Mouse (Mus musculus) liver, embryonic 11.5 days (tissue): Measurements from ENCODE around the gene Cyp11a1. TPM values are rescaled to one million over a fixed set of nuclear protein-coding genes. Genes with fewer than 3 reads are reported as not detected.

Experiments used
- ATAC-seq: fragments of 200-750 bp; cut with Nextera tagmentation; replicated peaks from 2 replicates; pipeline ENCODE4 v1.8.0; 2017; ENCODE audit warnings: moderate number of reproducible peaks, mild to moderate bottlenecking, moderate TSS enrichment, moderate library complexity; ENCODE audit not compliant: low FRiP score
- DNase-seq: peaks from one replicate; pipeline ENCODE4 v3.0.0-alpha.2; 2017; ENCODE audit warnings: low spot score
- H3K27ac ChIP-seq: fragments of 300-500 bp; sonication (generic); 2 replicates; pipeline ENCODE4 v1.5.1; 2014; ENCODE audit warnings: mild to moderate bottlenecking, low read depth, low read length, control low read depth
- H3K27me3 ChIP-seq: fragments of 300-500 bp; sonication (generic); replicated peaks from 2 replicates; pipeline ENCODE4 v1.6.1; 2014; ENCODE audit warnings: low read length, mixed read lengths; ENCODE audit not compliant: control insufficient read depth, insufficient read depth
- H3K36me3 ChIP-seq: fragments of 300-500 bp; sonication (generic); 2 replicates; pipeline ENCODE4 v1.6.1; 2014; ENCODE audit warnings: mild to moderate bottlenecking, low read length, moderate library complexity, mixed read lengths; ENCODE audit not compliant: control insufficient read depth, insufficient read depth
- H3K4me1 ChIP-seq: fragments of 300-500 bp; sonication (generic); replicated peaks from 2 replicates; pipeline ENCODE4 v1.6.1; 2014; ENCODE audit warnings: low read length, mixed read lengths; ENCODE audit not compliant: control insufficient read depth, insufficient read depth
- H3K4me2 ChIP-seq: fragments of 300-500 bp; sonication (generic); 2 replicates; pipeline ENCODE4 v1.6.1; 2014; ENCODE audit warnings: mild to moderate bottlenecking, control low read depth, moderate library complexity
- H3K4me3 ChIP-seq: fragments of 300-500 bp; sonication (generic); 2 replicates; pipeline ENCODE4 v1.5.1; 2014; ENCODE audit warnings: low read depth, low read length, control low read depth
- H3K9ac ChIP-seq: fragments of 300-500 bp; sonication (generic); 2 replicates; pipeline ENCODE4 v1.6.1; 2014; ENCODE audit warnings: low read depth, low read length, control low read depth
- H3K9me3 ChIP-seq: fragments of 300-500 bp; sonication (generic); 2 replicates; pipeline ENCODE4 v1.6.1; 2016; ENCODE audit warnings: low read length, inconsistent platforms, mixed read lengths; ENCODE audit not compliant: control insufficient read depth
- WGBS: fragments of 180-500 bp; shearing (Covaris S2); extraction: QIAGEN DNeasy Blood & Tissue Kit; methylation state at CpG from one replicate; pipeline ENCODE4 v1.1.7; 2014; 5-methylcytosine and 5-hydroxymethylcytosine counted together
- polyA plus RNA-seq: library from polyadenylated mRNA; unstranded; fragments of >200 nt; fragmentation: Nextera tagmentation; extraction: Ambion mirVana; gene quantifications from 2 replicates; pipeline ENCODE4 v1.2.1, GENCODE M21; 2014

Gene Cyp11a1
- polyA plus RNA-seq, 1 experiment from 2014 or later: not detected

DNA sequence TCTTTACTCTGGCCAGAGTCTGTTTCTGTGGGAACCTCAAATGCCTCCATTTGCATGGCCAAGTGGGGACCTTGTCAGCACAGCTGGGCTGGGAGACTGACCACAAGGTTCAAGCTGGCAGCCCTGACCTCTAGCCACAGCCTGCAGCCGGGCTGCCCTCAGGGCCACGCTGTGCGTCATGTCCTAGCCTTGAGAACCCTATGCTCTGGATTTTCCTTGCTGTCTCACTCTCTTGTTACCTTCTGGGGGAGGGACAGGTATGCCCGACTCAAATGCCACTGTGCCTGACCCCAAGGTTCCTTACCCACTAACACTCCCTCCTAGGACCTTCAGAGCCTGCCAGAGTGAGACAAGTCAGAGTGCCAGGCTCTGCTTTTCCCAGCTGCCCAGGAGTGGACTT, 30.8 kb downstream of the Cyp11a1 start:
- no peak for DNase-seq
- Histone ChIP-seq H3K27me3 (peaks cover 23% of the 10 kb centered on the region), H3K36me3 (no peaks in the 10 kb centered on the region), H3K9me3 (no peaks in the 10 kb centered on the region), H3K9ac (no peak overlapping the region), H3K4me2 (no peak overlapping the region), H3K4me3 (no peak overlapping the region), H3K27ac (no peak overlapping the region), H3K4me1 (no peaks in the 10 kb centered on the region)
- WGBS: 48% methylated on average over 4 of the region's 4 CpGs
- ATAC-seq: no peak

- no peak overlapping the region for H3K4me3 ChIP-seq
- WGBS: 35% methylated on average over 19 of the region's 19 CpGs
- no peaks in the 10 kb centered on the region for H3K9me3 ChIP-seq
- no peaks in the 10 kb centered on the region for H3K4me1 ChIP-seq
- DNase-seq: peak; percentile 51
- no peak overlapping the region for H3K4me2 ChIP-seq
- H3K27me3 ChIP-seq: peaks cover 25% of the 10 kb centered on the region
- ATAC-seq: no peak; the same call in 1 of the 2 replicates
- H3K36me3 ChIP-seq: no peaks in the 10 kb centered on the region
- H3K9ac ChIP-seq: no peak overlapping the region
- no peak overlapping the region for H3K27ac ChIP-seq
Observed at GRCm38 (mm10) chr9:58038500-58039168, 32.4 kb downstream of the Cyp11a1 start.

DNA sequence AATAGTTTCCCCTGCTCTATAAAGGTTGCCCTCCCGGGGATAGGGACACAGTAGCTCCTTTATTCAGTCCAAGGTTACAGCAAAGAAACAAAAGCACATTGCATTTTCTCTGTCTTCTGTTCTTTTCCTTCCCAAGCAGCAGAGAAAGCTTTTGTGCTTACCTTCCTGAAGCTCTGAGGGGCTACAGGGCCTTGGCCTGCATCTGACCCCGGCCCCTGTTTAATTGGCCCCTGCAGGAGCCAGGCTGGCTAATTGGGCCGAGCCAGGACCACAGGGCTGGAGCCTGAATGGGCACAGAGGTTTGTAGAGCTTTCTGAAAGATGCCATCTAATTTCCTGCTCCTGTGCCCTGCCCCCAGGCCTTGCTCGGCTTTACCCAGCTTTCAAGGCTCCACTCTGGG, 34.8 kb downstream of the Cyp11a1 start:
- DNase-seq (no peak), ATAC-seq (no peak)
- H3K4me1 ChIP-seq: peaks cover 4% of the 10 kb centered on the region
- no peak overlapping the region for H3K27ac ChIP-seq
- 54% methylated on average over 4 of the region's 4 CpGs for WGBS
- H3K9me3 ChIP-seq: no peaks in the 10 kb centered on the region
- H3K36me3 ChIP-seq: no peaks in the 10 kb centered on the region
- H3K4me2 ChIP-seq: no peak overlapping the region
- peaks cover 33% of the 10 kb centered on the region for H3K27me3 ChIP-seq
- H3K9ac ChIP-seq: no peak overlapping the region
- no peak overlapping the region for H3K4me3 ChIP-seq

DNA sequence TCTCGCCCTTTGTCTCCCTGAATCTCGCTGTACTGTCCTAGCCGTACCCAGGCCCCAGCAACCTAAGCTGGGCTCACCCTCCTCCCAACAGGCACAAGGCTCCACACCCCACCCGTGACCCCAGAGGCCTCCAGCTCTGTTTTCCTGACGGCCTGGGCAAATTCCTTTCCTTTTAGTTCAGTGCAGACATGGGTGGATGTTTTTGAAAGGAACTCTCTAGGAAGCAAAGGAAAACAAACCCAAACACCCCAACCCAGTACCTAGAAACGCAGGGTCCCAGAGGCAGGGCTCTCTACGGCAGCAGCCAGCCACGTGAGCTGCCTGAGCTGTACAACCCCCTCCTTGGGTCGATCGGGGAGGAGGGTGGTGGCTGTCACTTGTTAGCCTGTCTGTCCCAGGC, 36.2 kb downstream of the Cyp11a1 start:
- H3K27me3 ChIP-seq: peaks cover 29% of the 10 kb centered on the region
- 41% methylated on average over 10 of the region's 10 CpGs for WGBS
- no peak overlapping the region for H3K27ac ChIP-seq
- ATAC-seq (no peak), DNase-seq (no peak)
- peaks cover 4% of the 10 kb centered on the region for H3K4me1 ChIP-seq
- no peak overlapping the region for H3K4me3 ChIP-seq
- H3K4me2 ChIP-seq: no peak overlapping the region
- no peak overlapping the region for H3K9ac ChIP-seq
- no peaks in the 10 kb centered on the region for H3K9me3 ChIP-seq
- no peaks in the 10 kb centered on the region for H3K36me3 ChIP-seq

DNA sequence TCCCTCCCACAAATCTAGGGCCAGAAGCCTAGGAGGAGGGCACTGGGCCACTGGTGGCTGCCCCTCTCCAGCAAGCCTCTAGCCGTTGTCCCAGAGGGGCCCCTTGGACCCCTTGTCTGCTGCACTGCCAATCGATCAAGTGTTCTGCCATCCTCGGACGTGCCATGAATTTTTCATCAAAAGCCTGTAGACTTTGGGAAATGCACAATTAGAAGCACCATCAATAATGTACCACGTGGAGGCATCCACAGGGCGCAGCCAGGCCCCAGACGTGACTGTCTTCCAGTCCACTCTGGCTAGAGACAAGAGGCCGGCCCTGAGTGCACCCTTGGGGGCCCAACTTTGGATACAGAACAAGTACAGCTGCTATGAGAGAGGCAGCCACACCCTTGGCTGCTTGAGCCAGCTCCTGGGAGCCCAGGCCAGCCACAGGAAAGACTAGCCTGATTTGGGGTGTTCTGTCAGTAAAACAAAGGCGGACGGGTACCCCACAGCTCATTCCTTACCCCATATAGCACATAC, 37.3 kb downstream of the Cyp11a1 start:
- H3K4me3 ChIP-seq: no peak overlapping the region
- no peaks in the 10 kb centered on the region for H3K36me3 ChIP-seq
- no peaks in the 10 kb centered on the region for H3K9me3 ChIP-seq
- WGBS: 80% methylated on average over 10 of the region's 10 CpGs
- H3K4me1 ChIP-seq: peaks cover 4% of the 10 kb centered on the region
- no peak overlapping the region for H3K27ac ChIP-seq
- H3K9ac ChIP-seq: no peak overlapping the region
- no peak for DNase-seq
- H3K27me3 ChIP-seq: peaks cover 20% of the 10 kb centered on the region
- no peak overlapping the region for H3K4me2 ChIP-seq
- ATAC-seq: no peak

DNA sequence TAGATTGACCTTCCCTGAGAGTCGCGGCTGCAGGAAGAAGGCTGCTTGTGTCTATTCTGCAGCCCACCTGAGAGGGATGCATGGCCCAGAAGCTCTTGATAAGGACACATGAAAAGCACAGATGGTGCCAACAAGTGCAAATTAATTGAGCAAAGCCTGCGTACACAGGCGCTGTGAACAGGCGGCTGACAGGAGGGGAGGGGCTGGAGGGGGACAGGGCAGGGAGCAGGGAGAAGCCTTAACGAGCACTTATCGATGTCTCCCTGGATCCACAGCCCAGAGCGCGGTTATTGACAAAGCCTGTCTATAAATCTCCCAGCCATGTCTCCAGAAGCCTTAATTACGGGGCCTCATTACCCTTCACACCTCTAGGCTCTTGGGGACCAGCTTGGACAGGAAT, 38.6 kb downstream of the Cyp11a1 start:
- no peak overlapping the region for H3K27ac ChIP-seq
- no peaks in the 10 kb centered on the region for H3K9me3 ChIP-seq
- H3K4me2 ChIP-seq: no peak overlapping the region
- no peak overlapping the region for H3K9ac ChIP-seq
- no peak for DNase-seq
- no peaks in the 10 kb centered on the region for H3K36me3 ChIP-seq
- no peak for ATAC-seq
- peaks cover 18% of the 10 kb centered on the region for H3K27me3 ChIP-seq
- 37% methylated on average over 10 of the region's 10 CpGs for WGBS
- H3K4me3 ChIP-seq: no peak overlapping the region
- H3K4me1 ChIP-seq: peaks cover 4% of the 10 kb centered on the region

GRCm38 (mm10) chr9:58045646-58046045, 39.4 kb downstream of the Cyp11a1 start:
- Histone ChIP-seq H3K9ac (no peak overlapping the region), H3K4me2 (no peak overlapping the region), H3K9me3 (no peaks in the 10 kb centered on the region), H3K36me3 (no peaks in the 10 kb centered on the region), H3K27ac (no peak overlapping the region), H3K27me3 (peaks cover 24% of the 10 kb centered on the region), H3K4me3 (no peak overlapping the region), H3K4me1 (peaks cover 4% of the 10 kb centered on the region)
- WGBS: 37% methylated on average over 4 of the region's 4 CpGs
- DNase-seq (no peak), ATAC-seq (no peak)

DNA sequence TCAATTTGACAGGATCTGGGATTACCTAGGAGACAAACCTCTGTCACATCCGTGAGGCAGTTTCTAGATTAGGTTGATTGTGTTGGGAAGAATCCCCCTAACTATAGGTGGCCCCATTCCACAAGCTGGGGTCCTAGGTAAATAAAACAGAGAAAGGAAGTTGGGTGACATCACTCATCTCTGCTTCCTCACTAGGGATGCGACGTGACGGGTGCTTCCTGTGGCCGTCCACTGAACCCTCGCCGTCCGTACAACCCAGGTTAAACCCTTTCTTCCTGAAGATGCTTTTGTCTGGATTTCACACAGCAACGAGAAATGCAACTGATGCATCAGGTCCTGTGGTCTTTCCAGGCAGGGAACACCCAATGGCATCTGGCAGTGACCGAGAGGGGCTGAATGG, 40.9 kb downstream of the Cyp11a1 start:
- no peak overlapping the region for H3K9ac ChIP-seq
- peaks cover 26% of the 10 kb centered on the region for H3K27me3 ChIP-seq
- no peak for DNase-seq
- H3K36me3 ChIP-seq: no peaks in the 10 kb centered on the region
- H3K4me3 ChIP-seq: no peak overlapping the region
- H3K4me1 ChIP-seq: peaks cover 4% of the 10 kb centered on the region
- H3K9me3 ChIP-seq: no peaks in the 10 kb centered on the region
- no peak overlapping the region for H3K4me2 ChIP-seq
- H3K27ac ChIP-seq: no peak overlapping the region
- 33% methylated on average over 10 of the region's 10 CpGs for WGBS
- no peak for ATAC-seq

- no peaks in the 10 kb centered on the region for H3K9me3 ChIP-seq
- 36% methylated on average over 6 of the region's 6 CpGs for WGBS
- DNase-seq (no peak), ATAC-seq (no peak)
- no peaks in the 10 kb centered on the region for H3K36me3 ChIP-seq
- H3K27ac ChIP-seq: no peak overlapping the region
- H3K4me3 ChIP-seq: no peak overlapping the region
- peaks cover 4% of the 10 kb centered on the region for H3K4me1 ChIP-seq
- H3K9ac ChIP-seq: no peak overlapping the region
- H3K4me2 ChIP-seq: no peak overlapping the region
- peaks cover 25% of the 10 kb centered on the region for H3K27me3 ChIP-seq
Observed at GRCm38 (mm10) chr9:58048621-58049020, 42.4 kb downstream of the Cyp11a1 start.
